In genomic region chr1:120596784-120597183, GRCm38 (mm10) we compare ENCODE assay signal across 11 mouse cellular contexts. TPM values are rescaled to one million over a fixed set of nuclear protein-coding genes. Genes with fewer than 3 reads are reported as not detected.
A peak's percentile ranks its signal among the peaks of the same experiment; 100 is the strongest.
DNase-seq lines count a peak whose midpoint lies in the region; ATAC-seq and TF ChIP-seq lines count a peak whose summit lies in the region.
"Had no signal": no experiment of that assay in that cellular context is flagged by ENCODE, and none has a peak within 500 bp of the region (broad histone marks: within the 10 kb centered on the region; RNA-seq: fewer than 3 reads in every experiment).

No protein-coding gene starts in this region.

- H3K4me3 ChIP-seq in kidney, embryonic 14.5 days (ENCODE audit: low read length), result peak overlapping the region; percentile 20; the same call in 1 of the 2 replicates
- H3K4me3 ChIP-seq in brown adipose tissue, adult 24 weeks (ENCODE audit: insufficient read depth, low read depth, low read length), result peak overlapping the region; percentile 47
- H3K4me3 ChIP-seq in hindbrain, embryonic 14.5 days (replicated peaks; ENCODE audit: low read length), result peak overlapping the region; percentile 26
- H3K4me3 ChIP-seq in myocyte, result peak overlapping the region; percentile 35

- H3K4me2 ChIP-seq in kidney, embryonic 14.5 days (replicated peaks; ENCODE audit: low read depth, low read length), result peak overlapping the region; percentile 21; the same call in 1 of the 2 replicates
- peak overlapping the region; percentile 56 for H3K4me2 ChIP-seq in hindbrain, embryonic 14.5 days (replicated peaks)
- peak overlapping the region; percentile 94 for H3K4me2 ChIP-seq in myocyte (ENCODE audit: low read depth)

- no peak for DNase-seq in kidney, postnatal 36 days
- DNase-seq in hindbrain, embryonic 14.5 days (ENCODE audit: low spot score), result peak; percentile 29
- DNase-seq in adrenal gland, postnatal 10 days, result no peak
- DNase-seq in thymus, adult 18-20 months, result no peak
- no peak for DNase-seq in lung, adult 18-20 months
- DNase-seq: right cerebral cortex, adult 18-20 months had no signal

- no peak for ATAC-seq in kidney, embryonic 14.5 days (ENCODE audit: low FRiP score, low TSS enrichment)
- ATAC-seq in hindbrain, embryonic 14.5 days (ENCODE audit: low FRiP score), result no peak

- TF ChIP-seq POLR2A in myocyte (IDR thresholded peaks at IDR 0.05; ENCODE audit: insufficient read length, low read depth), result no peak

- peaks cover 98% of the 10 kb centered on the region for H3K27me3 ChIP-seq in kidney, embryonic 14.5 days (ENCODE audit: control insufficient read depth, insufficient read depth, low read length)
- H3K27me3 ChIP-seq in hindbrain, embryonic 14.5 days (ENCODE audit: control insufficient read depth, insufficient read depth, low read length), result peaks cover 97% of the 10 kb centered on the region
- H3K27me3 ChIP-seq in myocyte (ENCODE audit: control insufficient read depth, insufficient read depth, insufficient read length), result no peaks in the 10 kb centered on the region

- H3K79me2 ChIP-seq in myocyte (ENCODE audit: control insufficient read depth, insufficient read depth), result no peaks in the 10 kb centered on the region

- H3K27ac ChIP-seq in kidney, embryonic 14.5 days (ENCODE audit: low read depth, low read length), result no peak overlapping the region
- no peak overlapping the region for H3K27ac ChIP-seq in brown adipose tissue, adult 24 weeks (replicated peaks; ENCODE audit: low read depth, low read length)
- 0 out of 2 replicates have a peak overlapping the region, but pooled peaks have one; percentile 26 for H3K27ac ChIP-seq in hindbrain, embryonic 14.5 days

- H3K36me3 ChIP-seq in kidney, embryonic 14.5 days (ENCODE audit: control insufficient read depth, insufficient read depth, low read length), result no peaks in the 10 kb centered on the region
- no peaks in the 10 kb centered on the region for H3K36me3 ChIP-seq in hindbrain, embryonic 14.5 days (replicated peaks; ENCODE audit: control insufficient read depth, insufficient read depth)
- H3K36me3 ChIP-seq in myocyte (ENCODE audit: control insufficient read depth, insufficient read depth), result no peaks in the 10 kb centered on the region

- H3K4me1 ChIP-seq in kidney, embryonic 14.5 days (ENCODE audit: control insufficient read depth, insufficient read depth, low read length), result no peaks in the 10 kb centered on the region
- no peaks in the 10 kb centered on the region for H3K4me1 ChIP-seq in brown adipose tissue, adult 24 weeks (ENCODE audit: control insufficient read depth, insufficient read depth, insufficient read length, low read length)
- no peaks in the 10 kb centered on the region for H3K4me1 ChIP-seq in hindbrain, embryonic 14.5 days (replicated peaks; ENCODE audit: control insufficient read depth, insufficient read depth, low read length)

- under 1% methylated on average over 19 of the region's 19 CpGs for WGBS in kidney, embryonic 14.5 days
- WGBS in hindbrain, embryonic 14.5 days, result under 1% methylated on average over 19 of the region's 19 CpGs

- H3K9me3 ChIP-seq in kidney, embryonic 14.5 days (ENCODE audit: control insufficient read depth, low read length), result no peaks in the 10 kb centered on the region
- no peaks in the 10 kb centered on the region for H3K9me3 ChIP-seq in hindbrain, embryonic 14.5 days (ENCODE audit: control insufficient read depth, low read length)

- no peak overlapping the region for H3ac ChIP-seq in myocyte (ENCODE audit: control insufficient read depth, insufficient read length)

- no peak overlapping the region for H3K9ac ChIP-seq in kidney, embryonic 14.5 days (ENCODE audit: low read depth, low read length)
- peak overlapping the region; percentile 48; the same call in 1 of the 2 replicates for H3K9ac ChIP-seq in hindbrain, embryonic 14.5 days

TF ChIP-seq in myocyte, 11 proteins besides CTCF, POLR2A, EP300 and RAD21:
- TF ChIP-seq SRF (IDR thresholded peaks at IDR 0.05; ENCODE audit: control insufficient read depth, insufficient read length, low read depth) (no peak), E2F4 (IDR thresholded peaks at IDR 0.05; ENCODE audit: insufficient read depth) (no peak), TCF3 (IDR thresholded peaks at IDR 0.05; ENCODE audit: insufficient read length, low read depth) (no peak), REST (IDR thresholded peaks at IDR 0.05; ENCODE audit: insufficient read depth, insufficient read length) (no peak), POLR2AphosphoS2 (IDR thresholded peaks at IDR 0.05; ENCODE audit: insufficient read length, low read depth) (no peak), USF1 (IDR thresholded peaks at IDR 0.05; ENCODE audit: low read depth) (no peak), MAX (IDR thresholded peaks at IDR 0.05; ENCODE audit: low read depth) (no peak), MYOG (IDR thresholded peaks at IDR 0.05; ENCODE audit: control insufficient read depth in 1 of 3, insufficient read depth in 1 of 3, insufficient read length in 2 of 3, low read depth in 2 of 3) (no peak), TCF12 (IDR thresholded peaks at IDR 0.05; ENCODE audit: insufficient read depth, poor library complexity, severe bottlenecking) (no peak), MYOD1 (IDR thresholded peaks at IDR 0.05; ENCODE audit: control insufficient read depth in 1 of 3, insufficient read length in 2 of 3, low read depth in 2 of 3) (no peak), CEBPB (IDR thresholded peaks at IDR 0.05; ENCODE audit: insufficient read depth, poor library complexity, severe bottlenecking) (no peak)

RNA-seq across cellular contexts. Expression of gene En1, which starts 5.4 kb away (rescaled TPM):
- polyA plus RNA-seq in kidney, embryonic 14.5 days (2014; fragmentation: Nextera tagmentation; extraction: Ambion mirVana), result not detected in 2 replicates
- 0.58 and 0.91 TPM in 2 replicates for polyA plus RNA-seq in brown adipose tissue, adult 24 weeks (2012; ENCODE audit: insufficient read depth, insufficient read length, missing spikeins)
- 2.7 and 6.2 TPM in 2 replicates for polyA plus RNA-seq in hindbrain, embryonic 14.5 days (2014; fragmentation: Nextera tagmentation; extraction: Ambion mirVana)
- 6.9 TPM for polyA plus RNA-seq in myocyte (2012; fragmentation: generic; extraction: Trizol)
- under 1 TPM; 0.18 to 0.64 TPM for total RNA-seq in adrenal gland, postnatal 10 days (2021)
- total RNA-seq: left cerebral cortex, adult 8-10 months had no signal
- polyA plus RNA-seq: cortical plate, adult 2 months had no signal

Comparison
In these comparisons a context has a peak if more than half of its experiments do, and no peak if none do; other contexts are left out.
1. H3K4me2 ChIP-seq: peak in every context shown above with its lines; median percentile 94 in myocyte; 56 in hindbrain, embryonic 14.5 days; 21 in kidney, embryonic 14.5 days.